Mouse (Mus musculus) lung, postnatal 4 days (tissue): ENCODE measurements at regions not wholly inside any gene's neighbourhood (a gene's known extent, or its start where the extent isn't known, plus 50 kb on each side); places are given as distances from the start of the nearest gene placed in this dataset.
A peak's percentile ranks its signal among the peaks of the same experiment; 100 is the strongest.

Experiments used
- DNase-seq, 2 experiments: peaks; one replicate each; pipeline ENCODE4 v3.0.0; 2021

DNA sequence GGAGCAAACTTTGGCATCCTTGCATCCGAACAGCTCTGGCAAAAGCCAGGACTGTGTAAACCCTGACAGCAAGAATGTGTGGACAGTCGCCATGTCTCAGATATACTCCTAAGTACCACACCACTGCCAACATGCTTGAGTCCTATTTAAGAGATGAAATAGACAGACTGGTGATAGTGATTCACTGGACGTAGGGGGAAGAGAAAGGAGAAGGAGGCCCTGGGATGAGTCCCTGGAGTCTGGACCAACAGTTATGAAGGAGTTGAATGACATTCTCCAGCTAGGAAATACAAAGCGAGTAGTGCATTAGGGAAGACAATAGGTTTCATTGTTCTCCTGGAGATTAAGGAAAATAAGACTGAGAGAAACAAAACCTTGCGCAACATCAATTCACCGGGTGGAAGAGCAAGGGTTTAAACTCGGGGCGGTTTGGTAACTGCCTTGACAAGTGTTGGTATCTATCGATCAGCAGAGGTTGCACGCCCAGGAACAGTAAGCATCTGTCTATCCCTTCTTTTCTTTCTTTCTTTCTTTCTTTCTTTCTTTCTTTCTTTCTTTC, 54.3 kb upstream of the Nrbf2 start:
- DNase-seq = no peak

DNA sequence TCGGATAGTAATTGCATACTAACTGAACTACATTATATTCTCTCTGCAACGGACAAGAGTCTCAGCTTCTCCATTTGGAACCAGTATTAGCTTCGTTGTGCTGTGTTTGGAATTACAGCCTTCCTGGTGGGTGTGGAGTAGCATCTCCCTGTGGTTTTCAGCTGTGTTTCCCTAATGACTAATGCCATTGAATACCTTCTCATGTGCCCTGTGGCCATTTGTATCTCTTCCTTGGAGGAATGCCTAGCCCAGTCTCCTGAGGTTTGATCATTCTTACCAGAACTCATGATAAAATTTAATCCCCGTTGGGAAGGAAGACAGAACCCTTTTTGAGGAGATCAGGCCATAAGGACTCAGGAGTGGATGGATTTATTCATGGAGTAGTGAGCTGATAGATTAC, 59.6 kb upstream of the Nrbf2 start:
- DNase-seq = no peak

DNA sequence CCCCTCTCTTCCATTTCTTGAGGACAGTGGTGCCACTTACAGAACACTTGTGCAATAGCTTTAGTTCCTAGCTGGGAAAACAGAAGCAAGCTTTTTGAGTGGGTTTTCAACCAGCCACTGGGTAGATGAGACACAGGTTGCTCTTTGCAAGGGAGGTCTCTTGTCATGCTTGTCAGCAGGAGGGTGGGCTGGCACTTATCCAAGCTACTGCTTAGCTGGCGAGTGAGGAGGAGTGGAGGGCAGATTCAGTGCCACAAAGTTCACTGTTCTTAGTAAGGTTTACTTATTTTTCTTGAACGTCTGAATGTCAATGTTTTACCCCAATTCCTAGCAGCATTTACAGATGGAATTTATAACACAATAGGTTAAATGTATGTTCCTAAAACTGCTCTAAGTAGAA, 65.9 kb upstream of the Nrbf2 start:
- DNase-seq = no peak

DNA sequence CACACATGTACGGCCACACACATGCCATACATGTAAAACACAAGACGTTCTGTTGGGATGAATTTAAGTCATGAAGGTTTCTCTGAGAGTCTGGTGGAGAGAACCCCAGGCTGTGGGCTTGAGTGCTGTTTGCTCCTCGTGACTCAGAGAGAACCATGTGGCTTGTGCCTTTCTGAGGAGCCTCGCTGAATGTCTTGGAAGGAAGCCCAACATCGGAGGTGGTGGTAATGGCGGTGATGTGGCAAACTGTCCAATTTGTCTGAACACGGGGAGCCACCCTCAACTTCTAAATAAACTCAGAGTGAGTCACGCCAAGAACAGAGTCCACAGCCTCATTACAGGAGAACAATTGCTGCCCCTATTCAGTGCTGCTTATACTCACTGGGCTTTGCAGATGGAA, 75.7 kb upstream of the Nrbf2 start:
- peak in 1 of 2 experiments; percentile 22 for DNase-seq

DNA sequence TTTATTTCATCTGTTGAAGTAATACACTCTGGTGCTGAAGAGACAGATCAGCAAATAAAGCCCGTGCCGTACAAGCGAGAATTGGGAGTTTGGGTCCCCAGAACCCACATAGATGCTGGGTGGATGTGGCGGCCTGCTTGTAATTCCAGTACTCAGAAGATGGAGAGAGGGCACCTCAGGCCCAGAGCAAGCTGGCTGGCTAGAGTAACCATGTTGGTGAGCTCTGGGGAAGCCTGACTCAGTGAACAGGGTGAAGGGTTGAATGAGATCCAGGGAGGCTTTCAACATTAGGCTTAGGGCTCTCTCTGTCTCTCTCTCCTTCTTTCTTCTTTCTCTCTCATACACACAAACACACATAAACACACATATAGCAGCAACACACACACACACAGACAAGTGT, 76.2 kb upstream of the Nrbf2 start:
- no peak for DNase-seq

DNA sequence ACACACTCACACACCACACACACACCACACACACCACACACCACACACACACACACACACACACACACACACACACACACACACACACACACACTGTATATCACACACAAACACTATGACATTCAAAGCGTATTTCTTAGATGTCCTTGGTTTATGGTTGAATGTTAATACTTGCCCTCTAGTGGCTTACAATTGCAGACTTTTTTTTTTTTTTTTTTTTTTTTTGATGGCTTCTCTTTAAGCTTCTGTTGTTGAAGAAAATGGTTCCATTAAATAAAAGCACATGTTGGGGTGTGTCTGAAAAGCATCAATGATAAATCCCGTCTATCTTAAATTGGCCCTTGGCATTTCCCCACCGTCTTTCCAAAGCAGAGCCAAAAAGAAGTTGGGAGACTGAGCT, 79.5 kb upstream of the Nrbf2 start:
- DNase-seq = no peak

DNA sequence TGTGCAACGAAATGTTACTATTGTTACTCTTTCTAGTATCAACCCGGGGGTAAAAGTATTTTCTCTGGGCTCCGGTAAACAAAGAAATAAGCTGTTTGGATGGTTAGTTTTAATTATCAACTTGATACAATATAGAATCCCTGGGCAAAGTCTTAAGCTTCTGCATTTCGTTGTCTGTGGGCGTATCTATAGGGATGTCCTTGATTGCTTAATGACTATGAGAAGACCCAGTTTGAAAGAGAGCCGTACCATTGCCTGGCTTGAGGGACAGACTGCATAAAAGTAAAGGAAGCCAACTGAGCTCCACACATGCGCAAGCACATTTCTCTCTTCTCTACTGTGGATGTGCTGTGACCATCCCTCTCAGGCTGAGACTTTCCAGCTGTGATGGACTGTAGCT, 80.1 kb upstream of the Nrbf2 start:
- DNase-seq = no peak

DNA sequence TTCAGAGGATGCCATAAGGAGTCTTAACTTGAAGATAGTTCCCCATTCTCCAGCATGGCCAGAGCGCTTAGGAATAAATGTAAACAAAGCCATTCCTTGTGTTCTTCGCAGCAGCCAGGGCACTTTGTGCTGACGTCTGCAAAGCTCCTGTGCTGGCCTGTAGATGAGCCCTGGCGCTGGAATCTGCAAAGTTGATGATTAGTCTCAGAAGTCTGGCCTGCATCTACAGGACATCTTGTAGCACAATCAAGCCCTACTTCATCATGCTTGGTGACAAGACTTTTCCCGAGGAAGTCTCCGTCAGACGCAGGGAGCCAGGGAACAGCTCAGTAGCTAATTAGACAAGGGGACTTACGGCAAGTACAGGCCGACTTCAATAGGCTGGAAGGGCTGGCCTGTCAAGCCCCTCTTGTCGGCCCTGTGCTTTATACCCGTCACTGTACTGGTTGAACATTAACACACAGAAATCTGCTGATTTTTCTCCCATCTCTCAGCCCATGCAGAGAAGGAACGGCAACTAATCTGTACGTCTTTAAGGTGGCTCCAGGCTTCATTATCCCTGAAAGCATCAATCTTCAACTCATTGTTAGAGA, 87.6 kb upstream of the Nrbf2 start:
- DNase-seq = peak; percentile 16 to 27

DNA sequence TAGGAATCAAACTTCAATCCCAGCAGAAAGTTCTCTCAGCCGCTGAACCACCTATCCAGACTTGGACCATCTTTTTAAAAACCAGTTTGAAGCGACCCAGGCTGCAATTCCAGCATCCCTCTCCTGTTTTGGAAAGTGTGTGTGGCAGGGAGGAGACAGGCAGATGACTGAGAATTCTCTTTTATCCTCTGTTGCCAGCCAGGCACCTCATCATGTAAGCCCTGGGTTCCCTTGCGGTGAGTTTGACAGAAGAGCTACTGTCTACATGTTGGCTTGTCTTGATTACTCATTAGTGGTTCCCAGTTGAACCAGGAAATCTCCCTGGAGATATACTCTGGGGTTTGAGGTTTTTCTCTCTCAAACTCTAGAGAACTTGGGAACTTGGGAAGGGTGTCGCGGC, 91.5 kb upstream of the Nrbf2 start:
- no peak for DNase-seq

DNA sequence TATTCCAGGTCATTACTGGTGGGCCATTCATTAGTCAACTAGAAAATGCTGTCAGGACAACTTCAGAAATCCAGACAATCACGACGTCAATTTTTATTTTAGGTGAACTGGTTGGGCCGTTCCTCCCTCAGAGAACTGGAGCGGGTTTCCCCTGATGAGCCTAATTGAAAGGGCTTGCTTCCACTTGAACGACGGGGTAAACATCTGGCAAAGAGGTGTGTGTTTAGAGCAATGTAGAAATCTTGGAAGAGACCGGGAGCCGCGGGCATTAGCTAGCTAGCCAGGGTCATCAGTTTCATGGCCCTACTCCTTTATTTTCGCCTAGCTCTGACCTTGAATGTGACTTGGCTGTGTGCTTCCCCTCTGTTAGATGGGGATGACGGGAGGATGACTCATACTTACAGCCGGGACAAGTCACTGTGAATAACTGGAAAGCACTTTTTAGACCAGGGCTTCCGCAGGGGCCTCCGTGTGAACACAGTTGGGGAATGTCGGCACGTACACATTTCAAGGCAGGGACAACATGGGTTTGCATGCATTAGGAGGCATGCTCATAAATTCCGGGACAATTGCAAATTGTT, 92.6 kb upstream of the Nrbf2 start:
- no peak for DNase-seq

DNA sequence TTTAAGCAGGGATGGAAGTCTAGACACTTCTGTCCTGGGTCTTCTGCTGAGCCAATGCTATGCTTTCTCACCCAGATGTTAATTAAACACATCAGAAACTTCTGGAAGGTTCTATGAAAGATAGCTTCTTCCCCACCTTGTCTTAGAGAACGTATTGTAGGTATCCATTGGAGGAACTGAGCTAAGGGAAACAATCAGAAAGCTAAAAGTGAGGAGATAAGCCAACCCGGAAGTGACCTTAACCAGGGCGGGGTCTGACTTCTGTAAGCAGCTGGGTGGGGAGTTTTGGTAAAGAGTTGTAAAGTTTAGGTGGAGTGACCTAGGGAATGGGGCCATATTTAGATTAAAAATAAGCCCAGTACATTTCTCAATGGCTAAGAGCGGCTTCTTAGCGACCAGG, 95.1 kb upstream of the Nrbf2 start:
- DNase-seq = no peak

DNA sequence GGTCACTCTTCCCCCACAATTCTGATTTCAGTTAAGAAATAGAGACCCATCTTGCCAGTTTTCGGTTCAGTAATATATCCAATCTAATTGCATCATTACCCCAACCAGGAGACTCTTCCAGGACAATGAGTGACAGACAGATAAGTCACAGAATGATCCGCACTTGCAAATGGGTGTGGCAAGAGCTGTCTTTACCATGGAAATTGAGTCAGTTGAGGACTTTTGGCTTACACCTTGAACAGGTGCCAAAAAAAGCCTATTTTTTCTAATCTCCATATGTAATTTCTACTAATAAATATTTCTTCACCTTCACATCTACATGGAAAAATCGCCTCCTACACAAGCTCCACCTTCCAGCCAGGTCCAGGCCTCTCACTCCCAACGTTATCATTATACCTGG, 98.2 kb upstream of the Nrbf2 start:
- no peak for DNase-seq

DNA sequence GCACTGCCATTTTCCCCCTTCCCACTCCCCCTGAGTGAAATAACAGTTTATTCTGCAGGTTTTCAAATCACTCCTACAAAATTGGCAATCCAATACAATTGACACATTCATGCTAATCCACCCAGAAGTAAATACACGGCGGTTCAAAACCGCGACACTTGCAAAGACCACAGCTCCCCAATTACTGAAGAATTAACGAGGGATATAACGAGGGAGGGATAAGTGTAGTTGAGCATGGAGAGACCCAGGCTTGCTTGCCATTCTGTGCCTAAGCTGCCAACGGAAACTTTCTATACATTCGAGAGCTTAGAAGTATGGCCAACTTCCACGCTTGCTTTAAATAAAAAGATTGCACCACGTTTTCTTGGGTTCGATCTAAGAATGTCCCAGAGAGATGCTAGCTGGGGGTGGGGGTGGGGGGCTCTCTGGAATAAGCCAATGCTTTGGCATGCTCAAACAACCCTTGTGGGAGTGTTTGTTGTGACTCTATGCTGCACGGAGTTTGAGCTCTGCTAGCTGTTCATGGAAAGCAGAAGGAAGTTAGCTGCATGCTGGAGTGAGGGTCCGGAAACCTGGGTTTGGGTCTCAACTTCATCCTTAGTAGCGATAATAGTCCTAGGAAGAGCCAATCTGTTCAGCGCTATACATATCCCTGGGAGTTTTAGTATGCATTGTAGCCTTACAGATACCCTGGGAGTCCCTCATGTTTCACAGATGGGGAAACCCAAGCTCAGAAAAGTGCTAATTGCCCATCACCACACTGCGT, 98.9 kb upstream of the Nrbf2 start:
- DNase-seq = no peak

DNA sequence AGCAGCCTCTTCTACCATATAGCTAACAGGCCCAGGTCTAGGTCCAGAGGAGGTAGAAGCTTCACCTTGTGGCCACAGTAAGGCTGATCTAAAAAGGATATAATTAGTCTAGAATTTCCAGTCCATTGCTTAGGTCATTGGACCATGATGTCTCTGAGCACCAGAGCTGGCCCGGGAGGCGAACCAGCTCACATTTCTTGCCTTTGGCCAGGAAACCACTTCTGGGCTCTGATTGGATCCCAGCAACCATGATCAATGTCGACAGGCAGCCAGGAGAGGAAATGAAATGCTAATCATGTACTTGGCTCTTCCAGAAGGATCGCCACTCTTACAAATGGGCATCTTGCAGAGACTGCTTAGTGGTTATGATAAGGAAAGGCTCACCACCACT, 99.5 kb upstream of the Nrbf2 start:
- DNase-seq = no peak

DNA sequence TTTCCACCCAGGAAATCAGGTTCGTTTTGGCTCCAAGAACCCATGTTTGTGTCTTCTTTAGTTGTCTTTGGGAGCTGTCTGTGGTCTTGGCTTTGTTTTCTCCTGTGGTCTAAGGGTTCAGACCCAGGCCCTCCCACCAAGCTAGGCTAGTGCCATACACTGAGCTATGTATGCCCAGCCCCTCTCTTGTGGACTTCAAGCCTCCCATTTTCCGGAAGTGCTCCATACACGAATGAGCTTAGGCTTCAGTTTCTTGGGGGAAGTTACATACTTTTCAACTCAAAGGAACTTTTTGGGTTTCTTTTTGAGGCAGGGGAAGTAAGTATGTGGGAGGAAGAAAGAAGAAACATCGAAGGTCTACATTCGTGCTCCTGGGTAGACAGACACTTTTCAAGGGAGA, 100.9 kb upstream of the Nrbf2 start:
- DNase-seq = no peak

DNA sequence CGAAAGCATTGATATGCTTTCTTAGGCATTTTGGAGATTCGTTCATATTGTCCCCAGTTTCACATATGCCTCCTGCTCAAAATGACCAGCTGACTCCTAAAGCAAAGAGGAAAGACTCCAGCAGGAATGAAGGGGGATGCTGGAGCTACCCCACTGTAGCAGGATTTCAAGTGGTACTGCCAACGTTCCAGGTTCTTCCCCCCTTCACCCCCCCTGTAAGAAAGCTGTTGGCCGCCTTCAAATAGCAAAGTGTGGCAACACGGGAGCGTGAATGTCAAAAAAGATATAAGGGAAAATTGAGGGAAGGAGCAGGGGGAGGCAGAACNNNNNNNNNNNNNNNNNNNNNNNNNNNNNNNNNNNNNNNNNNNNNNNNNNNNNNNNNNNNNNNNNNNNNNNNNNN, 103.7 kb upstream of the Nrbf2 start:
- no peak for DNase-seq

DNA sequence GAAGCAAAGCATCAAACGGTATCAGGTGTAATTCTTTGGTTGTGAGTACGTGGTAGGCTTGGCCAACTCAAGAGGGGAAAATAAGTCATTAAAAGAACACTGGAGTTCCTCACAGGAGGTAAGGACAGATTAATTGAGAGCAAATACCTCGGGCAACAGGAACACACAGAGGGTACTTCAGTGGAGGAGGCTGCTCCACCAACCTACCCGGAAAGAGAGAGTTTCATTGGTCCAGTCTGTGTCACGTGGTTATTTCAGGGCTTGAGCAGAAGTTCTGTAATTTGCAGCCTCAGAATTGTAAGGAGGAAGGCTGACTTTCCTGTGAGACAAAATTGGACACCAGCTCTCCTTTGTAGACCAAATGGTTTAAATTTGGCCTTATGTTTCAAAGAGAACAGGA, 115.3 kb upstream of the Nrbf2 start:
- peak; percentile 31 to 46 for DNase-seq

DNA sequence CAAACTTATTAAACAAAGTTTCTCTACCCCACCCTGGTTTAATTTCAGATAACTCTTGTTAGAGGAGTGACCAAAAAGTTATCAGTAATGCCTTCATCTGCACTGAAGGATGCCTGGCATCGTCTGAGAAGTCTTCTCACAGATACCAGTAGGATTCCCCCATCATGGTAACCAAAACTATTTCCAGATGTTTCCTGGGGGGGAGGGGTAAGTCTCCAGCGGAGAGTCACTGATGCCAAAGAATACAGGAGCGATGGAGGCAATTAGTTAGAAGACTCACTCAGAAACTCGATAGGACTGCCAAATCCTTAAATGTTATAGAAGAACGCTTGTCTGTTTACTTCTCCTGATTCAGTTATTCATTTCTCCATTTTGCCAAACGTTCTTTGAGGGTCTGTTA, 116.3 kb upstream of the Nrbf2 start:
- no peak for DNase-seq

DNA sequence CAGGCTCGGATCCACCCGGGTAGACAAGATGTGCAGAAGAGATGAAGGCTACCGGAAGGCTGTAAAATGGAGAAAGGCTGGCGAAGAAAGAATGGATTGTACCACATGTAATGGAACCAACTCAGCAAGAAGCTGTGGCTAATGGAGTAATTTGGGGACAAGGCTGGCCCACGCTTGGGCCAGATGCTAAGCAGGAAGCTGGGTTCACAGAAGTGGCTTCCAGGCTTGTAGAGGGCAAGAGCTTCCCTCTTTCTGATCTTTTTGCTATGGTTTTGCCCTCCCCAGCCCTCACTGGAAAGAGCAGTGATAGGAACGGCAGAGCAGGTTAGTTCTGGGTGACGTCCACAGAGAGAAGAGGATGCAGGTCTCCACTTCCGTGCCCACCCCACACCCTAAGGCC, 117.7 kb upstream of the Egr2 start:
- DNase-seq = no peak

DNA sequence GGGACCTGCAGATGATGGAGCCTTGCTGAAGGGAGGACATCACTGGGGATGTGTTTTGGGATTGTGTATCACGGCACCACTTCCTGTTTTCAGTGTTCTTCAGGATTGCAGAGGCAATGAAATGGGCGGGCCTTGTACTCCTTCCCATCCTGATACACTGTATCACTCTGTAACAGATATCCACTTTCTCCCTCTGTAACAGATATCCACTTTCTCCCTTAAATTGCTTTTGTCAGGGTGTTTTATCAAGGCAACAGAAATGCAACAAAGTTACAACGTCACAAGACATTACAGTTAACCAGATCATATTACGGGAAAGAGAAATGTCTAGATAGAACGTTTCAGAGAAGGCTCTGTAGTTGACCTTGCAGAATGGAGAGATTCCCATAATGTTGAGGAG, 114.5 kb upstream of the Egr2 start:
- no peak for DNase-seq

DNA sequence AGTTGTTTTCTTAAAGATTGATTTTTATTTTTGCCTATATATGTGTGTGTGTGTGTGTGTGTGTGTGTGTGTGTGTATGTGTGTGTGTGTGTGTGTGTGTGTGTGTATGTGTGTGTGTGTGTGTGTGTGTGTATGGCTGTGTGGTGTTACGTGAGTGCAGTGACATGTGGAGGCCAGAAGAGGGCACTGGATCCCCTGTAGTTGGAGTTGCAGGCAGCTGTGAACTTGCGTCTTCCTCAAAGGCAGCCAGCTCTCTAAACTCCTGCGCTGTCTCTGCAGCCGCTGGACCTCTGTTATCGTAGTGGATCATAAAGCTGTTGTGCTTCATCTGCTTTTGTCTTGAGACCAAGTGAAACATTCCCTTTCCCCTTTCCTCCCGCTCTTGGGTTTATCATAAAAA, 109.9 kb upstream of the Egr2 start:
- DNase-seq = no peak

DNA sequence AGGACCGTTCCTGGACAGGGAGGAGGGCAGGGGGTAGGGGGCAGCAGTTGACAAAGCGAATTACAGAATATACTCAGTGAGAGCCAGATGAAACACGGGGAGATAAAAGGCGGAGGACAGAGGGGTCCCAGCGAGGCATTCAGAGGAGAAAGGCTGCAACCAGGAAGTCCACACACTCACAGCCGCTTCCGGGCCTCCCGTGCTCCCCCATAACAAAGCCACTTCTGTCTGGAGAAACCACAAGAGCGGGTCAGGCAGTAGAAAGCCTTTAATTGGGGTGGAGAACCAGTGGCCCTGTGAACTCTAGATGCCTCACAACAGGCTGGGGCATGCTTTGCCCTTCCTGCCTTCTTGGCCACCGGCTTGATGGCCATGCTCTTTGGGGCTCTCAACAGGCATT, 108.1 kb upstream of the Egr2 start:
- DNase-seq = no peak

DNA sequence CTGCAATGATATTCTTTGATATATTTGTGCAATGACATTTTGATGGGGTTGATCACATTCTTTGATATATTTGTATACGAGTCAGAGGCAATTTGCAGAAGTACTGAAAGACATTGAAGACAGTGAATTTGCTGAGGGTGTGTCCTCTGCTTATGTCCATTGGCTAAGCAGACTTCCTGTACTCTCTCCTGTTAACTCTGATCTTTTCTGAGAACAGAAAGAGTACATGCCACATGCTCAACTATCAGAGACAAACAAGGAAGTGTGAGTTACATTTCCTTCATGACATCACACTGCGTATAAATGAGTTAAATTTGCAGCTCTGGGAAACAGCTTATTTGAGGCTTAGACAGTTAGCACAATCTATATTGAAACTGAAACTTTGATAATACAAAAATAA, 104.5 kb upstream of the Egr2 start:
- no peak for DNase-seq

DNA sequence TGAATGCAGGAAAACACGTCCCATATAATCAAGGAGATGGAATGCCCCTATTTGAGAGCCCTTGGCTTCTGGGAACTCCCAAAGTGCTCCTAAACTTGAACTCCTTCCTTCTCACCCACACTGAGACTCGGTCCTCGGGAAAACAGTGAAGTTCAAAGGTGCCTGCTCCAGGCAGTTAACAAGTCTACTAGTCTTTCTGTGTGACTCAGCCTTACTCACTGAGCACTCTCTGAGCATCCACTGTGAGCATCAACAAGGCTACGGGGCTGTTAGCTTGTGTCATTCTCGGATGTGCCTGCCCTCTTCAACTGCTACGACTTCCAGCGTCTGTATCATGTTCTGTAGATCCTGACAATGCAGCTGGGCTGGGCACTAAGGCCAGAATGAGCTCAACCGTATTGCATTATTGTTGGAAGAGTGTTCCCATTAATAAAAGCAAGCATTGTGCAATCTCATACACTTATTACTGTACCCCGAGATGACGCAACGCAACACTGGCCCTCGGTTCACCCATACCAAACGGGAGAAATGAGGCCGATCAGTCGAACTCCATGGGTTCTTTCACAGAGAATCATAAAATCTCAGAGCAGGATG, 96.1 kb upstream of the Egr2 start:
- DNase-seq = peak; percentile 25 to 35
